Mouse (Mus musculus) bone marrow, adult 2 months (tissue): ENCODE measurements around the gene Gm12248.

Experiments used
- CTCF ChIP-seq: fragments of 200-500 bp; IDR thresholded peaks from 2 replicates; pipeline ENCODE4 v1.5.1; 2011; ENCODE audit warnings: low read length, control low read depth; ENCODE audit not compliant: control insufficient read depth, insufficient read depth
- POLR2A ChIP-seq: fragments of 200-500 bp; IDR thresholded peaks from 2 replicates; pipeline ENCODE4 v1.6.1; 2011; ENCODE audit warnings: low read depth, mild to moderate bottlenecking, control low read depth, low read length, borderline replicate concordance; ENCODE audit not compliant: control insufficient read depth

DNA sequence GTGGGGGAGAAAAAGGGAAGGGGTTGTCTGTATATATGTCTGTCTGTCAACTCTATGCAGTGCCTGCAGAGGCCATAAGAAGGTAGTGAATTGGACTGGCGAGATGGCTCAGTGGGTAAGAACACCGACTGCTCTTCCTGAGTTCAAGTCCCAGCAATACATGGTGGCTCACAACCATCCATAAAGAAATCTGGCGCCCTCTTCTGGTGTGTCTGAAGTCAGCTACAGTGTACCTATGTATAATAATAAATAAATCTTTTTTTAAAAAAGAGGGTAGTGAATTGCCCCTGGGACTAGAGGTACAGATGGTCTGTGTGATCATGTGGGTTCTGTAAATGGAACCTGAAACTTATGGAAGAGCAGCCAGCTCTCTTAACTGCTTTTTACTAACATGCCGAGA, 46.5 kb downstream of the Gm12248 start:
- TF ChIP-seq CTCF (no peak), POLR2A (no peak)
